Mouse (Mus musculus) 3134 (cell line): ENCODE measurements around the gene Ptrh2.
A peak's percentile ranks its signal among the peaks of the same experiment; 100 is the strongest.

ENCODE experiments used
- DNase-seq: peaks from one replicate; pipeline ENCODE4 v3.0.0-alpha.2; 2011; ENCODE audit warnings: low spot score; ENCODE audit not compliant: insufficient read length; ENCODE audit errors: extremely low read depth

Gene Ptrh2

GRCm38 (mm10) chr11:86667553-86667952 is 16.2 kb upstream of the Ptrh2 start:
- no peak for DNase-seq

- DNase-seq: no peak
These were observed 15.6 kb upstream of the Ptrh2 start for GRCm38 (mm10) chr11:86668169-86668568.

- no peak for DNase-seq
These were observed 12.6 kb upstream of the Ptrh2 start for GRCm38 (mm10) chr11:86671041-86671675.

GRCm38 (mm10) chr11:86672772-86673171 is 11.0 kb upstream of the Ptrh2 start:
- DNase-seq: no peak

- DNase-seq: no peak
These were observed 8.3 kb upstream of the Ptrh2 start for GRCm38 (mm10) chr11:86675520-86675919.

GRCm38 (mm10) chr11:86678957-86679356 is 4.8 kb upstream of the Ptrh2 start:
- DNase-seq: no peak

DNA sequence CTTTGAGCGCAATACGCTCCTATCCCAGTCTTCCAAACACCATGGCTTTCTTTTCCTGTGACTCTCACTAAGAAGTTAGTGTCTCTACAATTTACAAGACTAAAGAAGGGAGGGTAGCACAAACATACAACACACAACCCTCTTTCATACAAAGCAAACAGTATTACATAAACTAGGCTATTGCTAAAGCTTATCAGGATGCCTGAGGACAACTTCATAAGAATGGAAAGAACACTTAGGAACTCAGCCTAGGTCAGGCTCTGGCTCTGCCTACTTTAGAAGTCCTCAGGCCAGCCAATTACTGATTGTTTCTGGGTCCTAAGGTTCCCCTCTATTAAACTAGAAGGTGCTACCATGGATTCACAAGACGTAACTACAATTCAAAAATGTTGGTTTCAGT is 3.1 kb upstream of the Ptrh2 start:
- DNase-seq: no peak

- no peak for DNase-seq
These were observed 2.4 kb upstream of the Ptrh2 start for GRCm38 (mm10) chr11:86681423-86681822.

GRCm38 (mm10) chr11:86682861-86683260 is 924 bp upstream of the Ptrh2 start:
- DNase-seq: no peak

DNA sequence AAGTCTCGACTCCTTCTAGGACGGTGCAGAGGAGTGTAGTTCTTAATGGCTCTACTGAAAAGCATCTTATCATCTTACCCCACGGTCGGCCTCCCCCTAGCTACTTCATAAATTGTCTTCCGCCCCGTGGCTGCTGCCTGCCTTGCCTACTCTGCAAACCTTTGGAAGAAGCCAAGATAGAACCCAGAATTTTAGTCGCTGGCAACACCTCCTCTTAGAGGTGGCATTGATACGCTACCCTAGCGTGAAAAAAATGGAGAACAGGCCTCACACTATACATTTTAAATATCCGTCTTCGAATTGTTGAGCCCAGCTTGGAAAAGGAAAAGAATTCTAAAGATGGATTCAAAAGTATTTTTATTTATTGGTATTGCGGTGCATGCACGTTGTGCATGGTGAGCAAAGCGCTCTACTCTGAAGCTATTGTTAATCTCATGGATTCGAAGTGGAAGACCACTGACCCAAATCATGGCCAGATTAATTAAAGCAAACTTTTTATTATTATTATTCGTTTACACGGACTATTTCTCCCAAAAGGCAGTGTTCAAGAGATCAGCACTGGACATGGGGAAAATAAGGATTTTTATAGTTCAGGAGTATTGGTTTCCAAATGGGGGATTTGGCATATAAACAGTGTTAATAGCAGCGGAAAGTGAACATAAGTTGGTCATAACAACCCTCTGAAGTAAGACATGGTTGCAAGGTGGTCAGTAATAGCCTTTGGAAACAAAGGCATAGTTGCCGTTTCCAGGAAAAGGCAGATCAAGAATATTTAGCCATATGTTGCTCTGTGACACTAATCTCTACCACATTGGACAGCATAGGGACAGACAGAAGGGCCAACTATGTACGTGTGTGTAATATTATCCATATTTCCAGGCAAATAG is 584 bp downstream of the Ptrh2 start:
- DNase-seq: no peak

DNA sequence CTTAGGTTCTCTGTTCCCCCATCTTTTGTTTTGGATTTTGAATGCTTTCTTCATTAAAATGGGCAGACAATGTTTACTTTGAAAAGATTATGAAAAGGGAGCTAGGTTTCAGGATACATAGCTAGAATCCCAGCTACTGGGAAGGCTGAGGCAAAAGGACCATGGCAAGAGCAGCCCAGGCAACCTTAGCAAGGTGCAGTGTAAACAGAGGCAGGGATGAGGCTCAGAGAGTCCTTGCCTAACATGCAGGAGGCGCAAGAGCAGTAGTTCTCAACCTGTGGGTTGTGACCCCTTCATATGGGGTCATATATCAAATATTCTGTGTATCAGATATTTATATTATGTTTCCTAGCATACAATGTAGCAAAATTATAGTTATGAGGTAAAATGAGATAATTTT is 1.6 kb downstream of the Ptrh2 start:
- no peak for DNase-seq

- DNase-seq: no peak
These were observed 6.6 kb downstream of the Ptrh2 start for GRCm38 (mm10) chr11:86690383-86690782.

- peak; percentile 23 for DNase-seq
These were observed 7.7 kb downstream of the Ptrh2 start for GRCm38 (mm10) chr11:86691482-86691881.

GRCm38 (mm10) chr11:86691956-86692355 is 8.2 kb downstream of the Ptrh2 start:
- DNase-seq: no peak

DNA sequence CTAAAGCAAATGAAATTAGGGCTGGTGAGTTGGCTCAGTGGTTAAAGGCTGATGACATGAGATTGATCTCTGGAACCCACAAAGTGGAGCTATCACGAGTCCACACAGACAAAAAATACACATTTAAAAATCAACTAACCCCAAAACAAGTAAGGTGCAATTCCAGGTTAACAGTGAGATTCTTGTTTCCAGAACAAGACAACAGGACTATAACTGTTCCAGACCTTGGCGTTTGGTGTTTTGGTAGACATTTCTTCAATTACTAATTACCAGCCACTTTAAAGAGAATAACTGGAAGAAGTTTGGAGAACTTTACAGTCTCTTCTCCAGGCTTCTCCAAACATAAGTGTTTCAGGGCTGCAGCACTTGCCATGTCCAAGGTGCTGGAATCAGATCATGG is 8.8 kb downstream of the Ptrh2 start:
- no peak for DNase-seq

GRCm38 (mm10) chr11:86695461-86695860 is 11.7 kb downstream of the Ptrh2 start:
- no peak for DNase-seq

GRCm38 (mm10) chr11:86701151-86701550 is 17.4 kb downstream of the Ptrh2 start:
- no peak for DNase-seq

DNA sequence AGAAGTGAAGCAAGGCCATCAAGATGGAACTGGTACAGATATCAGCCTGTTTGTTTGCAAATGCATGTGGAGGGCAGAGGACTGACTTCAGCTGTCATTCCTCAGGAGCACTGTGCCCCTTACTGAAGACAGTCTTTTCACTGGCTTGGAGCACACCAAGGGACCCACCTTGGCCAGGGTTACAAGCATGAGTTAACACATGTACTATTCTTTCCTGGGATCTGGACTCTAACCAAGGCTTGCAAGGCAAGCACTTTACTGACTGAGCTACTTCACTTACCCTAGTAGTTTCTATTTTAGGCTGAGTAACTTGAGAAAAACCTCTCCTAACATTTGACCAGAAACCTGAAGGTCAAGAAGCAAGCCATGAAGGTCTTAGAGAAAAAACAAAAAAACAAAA is 30.8 kb downstream of the Ptrh2 start:
- no peak for DNase-seq

DNA sequence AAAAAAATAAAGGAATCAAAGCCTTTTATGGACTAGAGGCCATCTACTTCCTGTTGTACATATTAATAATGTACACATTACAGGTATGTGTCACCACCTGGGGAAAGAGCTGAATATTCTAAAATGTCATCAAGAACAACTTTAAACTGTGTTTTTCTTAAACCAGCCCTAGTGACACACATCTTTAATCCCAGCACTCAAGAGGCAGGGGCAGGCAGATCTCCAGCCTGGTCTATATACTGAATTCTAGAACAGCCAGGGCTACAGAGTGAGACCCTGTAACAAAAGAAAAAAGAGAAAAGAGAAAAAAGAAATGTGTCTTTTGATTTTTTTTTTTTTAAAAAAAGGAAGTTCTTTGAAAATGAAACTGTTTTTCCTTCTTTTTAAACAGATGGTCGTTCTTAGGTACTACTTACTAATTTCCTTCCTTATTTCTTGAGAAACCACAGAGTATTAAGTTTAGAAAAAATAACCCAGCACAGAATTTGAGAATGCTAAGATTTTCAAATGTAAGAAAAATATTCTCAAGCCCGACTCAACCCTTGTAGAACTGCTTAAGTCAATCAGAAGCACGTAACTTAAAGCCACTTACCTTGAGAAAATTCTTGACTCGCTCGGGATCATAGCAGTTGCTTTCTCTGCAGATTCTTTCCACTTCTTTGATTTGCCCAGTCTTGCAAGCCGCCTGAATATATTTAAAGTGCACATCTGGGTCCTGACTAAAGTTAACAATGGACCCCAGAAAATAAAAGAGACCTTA is 33.7 kb downstream of the Ptrh2 start:
- DNase-seq: no peak

DNA sequence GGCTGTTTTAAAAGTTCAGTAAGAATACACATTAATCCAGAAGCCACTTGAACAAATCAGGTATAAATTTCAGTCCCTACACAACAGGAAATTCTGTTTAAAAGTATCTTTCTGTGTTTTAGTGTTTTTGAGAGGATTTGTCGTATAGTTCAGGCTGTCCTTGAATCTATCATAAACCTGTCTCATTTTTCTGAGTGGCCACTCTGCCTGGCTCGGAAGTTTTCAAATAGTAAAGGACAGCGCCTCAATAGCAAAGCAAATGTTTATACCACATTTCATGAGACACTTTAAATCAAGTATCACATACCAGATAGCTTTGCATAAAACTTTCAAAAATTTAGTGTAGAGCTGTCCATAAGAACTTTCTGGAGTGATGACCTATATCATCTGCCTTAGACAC is 34.6 kb downstream of the Ptrh2 start:
- DNase-seq: no peak

DNA sequence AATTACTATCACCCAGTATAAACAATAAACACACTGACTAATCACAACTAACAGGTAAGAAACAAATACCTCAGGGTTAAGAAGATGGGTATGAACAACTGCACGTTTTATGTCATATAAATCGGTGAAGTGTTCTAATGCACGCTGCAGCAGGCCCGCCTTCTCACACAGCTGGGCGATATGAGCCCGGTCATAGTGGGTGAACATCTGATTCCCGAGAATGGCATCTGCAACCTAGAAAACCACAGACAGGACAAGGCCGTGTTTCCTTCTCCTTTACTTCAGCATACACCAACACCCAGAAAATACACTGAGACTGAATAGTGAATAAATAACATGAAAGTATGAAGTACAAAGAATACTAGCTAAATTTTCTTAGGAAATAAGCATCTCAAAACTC is 35.6 kb downstream of the Ptrh2 start:
- DNase-seq: no peak
